Mouse (Mus musculus) megakaryocyte-erythroid progenitor cell, adult 5-6 weeks (primary cell): ENCODE measurements around the gene Sh2b1. TPM values are rescaled to one million over a fixed set of nuclear protein-coding genes. Genes with fewer than 3 reads are reported as not detected.

Source experiments
- ATAC-seq: replicated peaks from 2 replicates; pipeline ENCODE4 v1.8.0; 2016; ENCODE audit warnings: mild to moderate bottlenecking, inconsistent platforms; ENCODE audit not compliant: severe bottlenecking, poor library complexity, low FRiP score, low TSS enrichment
- total RNA-seq, 2 experiments: library from RNA; stranded (forward) in 1 of 2; stranded (reverse) in 1 of 2; fragments of 200-1000, 215-1000 nt in 1 of 2; fragments of >200 nt in 1 of 2; fragmentation: Nextera tagmentation in 1 of 2; gene quantifications; 2 replicates each; pipeline ENCODE4 v1.2.3; 2014 to 2017

The Sh2b1 gene
- total RNA-seq (2014; fragmentation: Nextera tagmentation) (24.8 and 49.2 TPM in 2 replicates), total RNA-seq (2017) (11.7 and 11.9 TPM in 2 replicates)

DNA sequence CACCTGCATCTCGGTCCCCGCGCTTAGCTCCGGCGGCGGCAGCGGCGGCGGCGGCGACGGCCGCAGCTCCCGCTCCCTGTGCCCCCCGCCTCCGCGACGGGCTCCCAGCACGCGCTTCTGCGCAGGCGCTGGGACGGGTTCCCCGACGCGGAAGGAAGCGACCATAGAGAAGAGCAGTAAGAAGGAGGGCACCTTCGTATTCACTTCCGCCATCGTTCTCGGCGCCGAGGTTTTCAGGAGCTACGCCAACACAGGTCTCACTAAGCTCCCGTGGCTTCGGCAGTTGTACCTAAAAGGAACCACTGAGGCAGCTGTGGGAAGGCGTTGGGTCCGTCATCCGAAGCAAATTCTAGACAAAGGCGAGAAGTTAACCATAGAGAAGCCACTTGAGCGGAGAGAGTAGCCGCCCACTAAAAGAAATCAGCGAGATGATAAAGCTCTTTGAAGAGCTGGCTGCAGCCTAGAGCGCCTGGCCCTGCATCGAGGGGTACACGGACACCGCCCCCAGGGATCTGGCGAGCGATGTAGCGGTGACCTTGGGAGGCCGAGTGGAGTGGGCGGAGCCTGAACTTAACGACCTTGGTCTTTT, at the start of gene Sh2b1:
Sh2b1 (minus strand) TSS at position 432 of the 589 bp plus-strand sequence.
- peak; percentile 78 for ATAC-seq

DNA sequence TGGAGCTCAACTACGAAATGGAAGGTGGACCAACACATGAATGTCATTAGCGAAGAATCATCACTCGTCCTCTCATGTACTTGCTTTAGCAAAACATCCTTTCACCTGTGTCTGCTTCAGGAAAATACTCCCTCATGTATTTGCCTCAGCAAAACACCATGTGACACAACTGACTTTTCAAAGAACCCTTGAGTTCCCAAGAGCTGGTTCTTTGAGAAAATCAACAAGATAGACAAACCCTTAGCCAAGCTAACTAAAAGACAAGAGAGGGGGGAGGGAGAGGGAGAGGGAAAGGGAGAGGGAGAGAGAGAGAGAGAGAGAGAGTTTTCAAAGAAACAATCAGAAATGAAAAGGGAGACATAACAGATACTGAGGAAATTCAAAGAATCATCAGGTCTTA, 48.1 kb upstream of the Sh2b1 start:
- no peak for ATAC-seq

DNA sequence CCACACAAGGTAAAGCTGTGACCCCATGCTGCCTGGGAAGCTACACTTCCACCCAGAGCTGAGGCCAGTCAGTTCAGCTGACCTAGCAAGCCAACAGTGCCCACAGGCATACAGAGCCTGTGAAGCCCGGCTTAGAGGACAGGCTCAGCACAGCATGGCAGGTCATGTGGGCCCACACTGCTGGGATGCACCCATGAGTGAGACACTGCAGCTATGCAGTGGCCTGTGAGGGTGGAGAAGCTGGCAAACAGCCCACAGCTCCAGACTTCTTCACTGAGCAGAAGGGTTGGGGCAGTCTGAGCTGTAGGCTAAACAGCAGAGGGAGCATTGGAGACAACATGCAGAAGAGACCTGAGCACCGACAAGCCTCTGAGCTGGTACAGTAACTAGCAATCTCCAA, 44.3 kb upstream of the Sh2b1 start:
- ATAC-seq: peak; percentile 81

DNA sequence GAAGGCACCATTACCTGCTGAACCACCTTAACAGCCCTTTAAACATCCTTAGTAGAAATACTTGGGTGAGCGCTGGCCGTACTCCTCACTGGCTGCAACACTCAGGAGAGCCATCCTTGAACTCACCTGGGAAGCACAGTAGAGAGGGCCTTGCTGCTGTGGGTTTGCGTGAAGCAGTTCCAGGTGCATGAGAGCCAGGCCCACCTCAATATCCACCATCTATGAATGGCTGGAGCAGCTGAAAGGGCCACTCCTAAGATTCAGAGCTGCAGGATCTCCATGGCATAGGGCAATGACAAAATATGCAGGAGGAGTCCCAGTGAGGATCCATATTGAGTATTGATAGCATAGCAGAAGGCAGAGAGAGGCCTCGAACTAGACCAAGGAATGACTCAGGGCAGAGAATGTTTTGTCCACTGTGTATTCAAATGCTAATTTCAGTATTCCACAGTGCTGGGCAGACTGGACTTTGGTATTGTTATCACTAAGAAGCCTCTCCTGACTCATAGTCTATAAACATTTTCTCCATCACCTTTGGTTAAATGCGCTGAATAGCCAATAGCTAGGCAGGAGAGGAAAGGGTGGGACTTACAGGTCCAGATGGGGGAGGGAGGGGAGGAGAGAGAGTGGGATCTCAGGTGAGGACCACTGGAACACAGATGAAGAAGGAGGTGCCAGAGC, 43.2 kb upstream of the Sh2b1 start:
- no peak for ATAC-seq

DNA sequence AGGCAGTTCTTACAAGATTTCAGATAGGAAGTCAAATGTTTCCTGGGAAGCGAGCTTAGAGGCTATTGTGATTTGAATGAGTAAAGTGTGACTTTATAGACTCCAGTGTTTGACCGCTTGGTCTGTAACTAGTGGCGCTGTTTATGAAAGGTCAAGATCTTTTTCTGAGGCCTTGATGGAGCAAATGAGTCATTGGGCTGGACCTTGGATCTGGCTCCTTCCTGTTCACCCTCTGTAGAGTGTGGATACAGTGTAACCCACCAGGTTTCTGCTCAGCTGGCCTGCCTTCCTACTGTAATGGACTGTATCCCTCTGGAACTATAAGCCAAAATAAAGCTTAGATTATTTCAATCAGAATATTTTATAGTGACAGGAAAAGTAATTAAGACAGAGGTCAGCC, 36.1 kb upstream of the Sh2b1 start:
- no peak for ATAC-seq

DNA sequence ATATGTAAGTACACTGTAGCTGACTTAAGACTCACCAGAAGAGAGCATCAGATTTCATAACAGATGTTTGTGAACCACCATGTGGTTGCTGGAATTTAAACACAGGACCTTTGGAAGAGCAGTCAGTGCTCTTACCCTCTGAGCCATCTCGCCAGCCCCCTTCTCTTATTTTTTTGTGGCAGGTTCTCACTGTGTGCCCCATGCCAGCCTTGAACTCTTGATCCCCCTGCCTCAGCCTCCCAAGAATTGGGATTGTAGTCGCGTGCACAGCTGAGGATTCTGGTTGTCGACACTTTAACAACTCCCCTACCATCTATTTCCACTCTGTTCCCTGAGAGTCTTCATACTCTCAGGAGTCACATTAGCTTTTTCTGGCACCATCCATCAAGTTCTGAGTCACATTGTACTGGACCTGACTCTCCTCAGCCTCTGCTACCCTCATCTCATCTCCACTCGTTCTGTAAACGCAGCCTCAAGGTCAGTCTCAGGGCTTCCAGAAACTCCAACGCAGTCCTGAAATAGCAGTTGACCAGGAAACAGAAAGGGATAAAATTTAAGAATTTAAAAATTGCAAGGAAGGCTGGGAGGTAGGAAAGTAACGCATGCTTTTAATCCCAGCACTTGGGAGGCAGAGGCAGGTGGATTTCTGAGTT, 32.0 kb upstream of the Sh2b1 start:
- ATAC-seq: no peak

DNA sequence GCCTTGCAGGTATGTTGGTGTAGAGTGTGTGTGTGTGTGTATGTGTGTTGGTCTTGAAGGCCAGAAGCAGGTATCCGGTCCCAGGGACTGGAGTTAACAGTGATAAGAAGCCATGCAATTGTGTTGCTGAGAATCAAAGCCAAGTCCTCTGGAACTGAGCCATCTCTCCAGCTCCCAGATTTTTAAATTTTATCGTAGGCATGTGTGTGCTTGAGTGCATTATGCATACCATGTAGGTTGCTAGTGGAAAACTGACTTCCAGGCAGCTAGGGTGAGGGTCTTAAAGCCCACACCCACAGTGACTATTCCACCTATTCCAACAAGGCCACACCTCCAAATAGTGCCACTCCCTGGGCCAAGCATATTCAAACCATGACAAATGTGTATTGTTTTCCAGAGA, 29.7 kb upstream of the Sh2b1 start:
- no peak for ATAC-seq

DNA sequence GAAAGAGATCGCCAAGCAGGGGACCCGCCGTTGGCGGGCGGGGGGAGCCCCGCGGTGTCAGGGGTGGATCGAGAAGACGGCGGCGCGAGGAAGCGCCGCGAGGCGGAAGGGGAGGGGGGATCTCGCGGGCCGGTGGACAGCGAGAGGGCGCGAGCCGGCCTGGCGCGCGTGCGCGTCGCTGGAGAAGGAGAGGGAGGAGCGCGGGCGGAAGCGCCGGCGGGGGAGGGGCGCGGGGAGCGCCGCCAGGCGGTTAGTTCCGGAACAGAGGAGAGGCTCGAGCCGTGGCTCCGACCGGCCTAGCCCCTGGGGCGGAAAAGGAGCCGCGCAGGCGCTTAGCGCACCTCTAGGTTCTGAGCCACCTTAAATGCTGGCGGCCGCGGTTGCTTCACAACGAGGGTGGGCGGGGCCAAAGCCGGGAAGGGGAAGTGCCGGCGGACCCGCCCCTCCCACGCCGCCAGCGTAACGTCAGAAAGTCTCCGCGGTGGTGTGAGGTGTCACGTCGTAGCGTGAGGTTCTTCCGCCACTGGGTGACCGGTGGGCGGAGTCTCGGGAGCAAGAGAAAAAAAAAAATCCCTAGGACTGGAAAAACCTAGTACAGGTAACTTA, 28.2 kb upstream of the Sh2b1 start, which contains the start of gene Atxn2l:
Atxn2l (minus strand) TSS at position 165 of the 606 bp plus-strand sequence.
- peak; percentile 73 for ATAC-seq

DNA sequence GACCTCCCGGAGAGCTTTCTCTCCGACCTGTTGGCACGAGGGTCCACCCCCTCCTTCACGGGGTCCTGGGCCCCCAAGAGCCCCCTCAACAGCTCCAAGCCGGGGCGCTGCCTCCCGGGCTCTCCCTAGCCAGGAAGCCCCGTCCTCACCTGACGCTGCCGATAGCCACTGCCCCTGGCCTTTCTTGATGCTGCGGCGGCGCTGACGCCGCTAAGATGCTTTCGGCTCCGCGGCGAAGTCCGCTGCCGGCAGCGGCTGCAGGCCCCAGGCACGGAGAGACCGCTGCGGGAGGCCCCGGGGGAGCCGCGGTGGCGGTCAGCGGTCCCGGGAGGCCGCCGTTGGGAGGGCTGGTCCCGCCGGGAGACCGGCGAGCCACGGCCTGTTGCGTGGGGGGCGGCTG, 27.5 kb upstream of the Sh2b1 start:
- ATAC-seq: peak; percentile 3; the same call in 1 of the 2 replicates

DNA sequence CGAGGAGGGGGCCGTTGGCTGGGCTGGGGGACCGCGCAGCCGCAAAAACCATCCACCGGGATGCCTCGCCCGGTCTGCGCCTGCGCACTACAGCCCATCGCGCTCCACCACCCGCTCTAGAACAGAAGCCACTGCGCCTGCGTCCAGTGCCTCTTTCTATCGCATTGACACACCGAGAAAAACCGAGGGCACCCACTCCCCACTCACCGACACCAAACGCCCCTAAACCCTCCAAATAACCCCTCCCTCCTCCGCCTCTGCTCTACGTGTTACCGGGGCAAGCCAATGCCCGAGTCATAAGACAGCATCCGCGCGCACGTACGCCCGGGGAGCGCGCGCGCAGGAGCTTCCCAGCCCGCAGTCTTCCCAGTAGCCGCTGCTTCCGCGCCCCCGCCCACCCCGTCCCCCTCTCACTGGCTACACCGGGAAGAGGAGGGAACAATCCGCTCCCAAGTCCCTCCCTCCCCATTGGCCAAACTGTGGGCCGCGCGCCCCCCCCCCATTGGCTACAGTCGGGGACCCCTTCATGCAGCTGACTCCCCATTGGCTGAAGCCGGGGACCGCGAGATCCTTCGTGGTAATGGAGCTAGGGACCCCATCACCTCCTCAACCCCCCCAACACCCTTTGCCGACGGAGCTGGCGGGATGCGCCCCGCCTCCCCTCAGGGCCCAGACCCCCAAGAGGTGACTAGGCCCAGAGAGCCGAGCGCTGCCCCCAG, 27.0 kb upstream of the Sh2b1 start:
- peak; percentile 78 for ATAC-seq

DNA sequence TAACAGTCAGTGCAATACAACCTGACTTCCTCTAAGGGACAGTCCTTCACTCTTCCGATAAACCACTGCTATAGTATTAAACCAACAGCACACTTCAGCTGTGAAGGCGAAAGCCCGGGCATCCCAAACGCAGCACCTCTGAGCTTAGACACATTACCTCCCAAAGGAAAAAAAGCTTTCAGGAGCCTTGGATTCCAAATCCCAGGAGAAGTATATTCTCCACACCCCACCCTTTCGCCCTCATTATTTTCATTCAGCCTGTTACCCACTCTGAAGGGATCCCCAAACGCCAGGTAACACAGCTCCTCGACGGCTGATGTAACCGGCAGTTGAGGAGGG, 26.4 kb upstream of the Sh2b1 start:
- ATAC-seq: no peak

DNA sequence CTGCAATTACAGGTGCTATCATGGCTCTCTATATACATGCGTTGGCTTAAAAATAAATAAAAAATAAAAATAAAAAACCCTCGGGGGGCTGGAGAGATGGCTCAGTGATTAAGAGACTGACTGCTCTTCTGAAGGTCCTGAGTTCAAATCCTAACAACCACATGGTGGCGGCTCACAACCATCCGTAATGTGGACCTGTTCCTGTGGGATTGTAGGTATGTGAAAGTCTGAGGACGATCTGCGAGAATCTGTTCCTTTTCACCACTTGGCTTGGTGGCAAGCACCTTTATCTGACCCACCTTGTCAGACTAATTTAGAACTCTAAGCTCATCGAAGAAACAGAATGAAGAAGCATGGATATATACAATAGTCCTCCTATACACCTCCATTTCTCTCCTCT, 24.2 kb upstream of the Sh2b1 start:
- ATAC-seq: no peak

DNA sequence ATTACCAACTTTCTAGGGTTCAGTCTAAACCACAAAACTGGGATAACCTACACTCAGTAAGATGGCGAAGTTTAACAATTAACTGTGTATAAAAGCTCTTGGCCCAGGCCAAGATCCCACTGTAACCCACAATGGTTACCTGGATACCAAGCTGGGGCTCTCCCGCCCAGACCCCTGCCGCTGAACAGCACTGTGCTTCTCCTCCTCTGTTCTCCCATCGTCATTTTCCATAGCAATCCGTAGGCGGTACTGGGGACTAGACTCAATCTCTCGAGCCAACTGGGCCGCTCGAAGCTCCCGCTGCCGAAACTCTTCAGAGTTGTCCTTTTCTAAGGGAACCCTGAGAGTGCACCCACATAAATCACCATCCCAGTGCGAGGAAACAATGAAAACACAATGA, 22.7 kb upstream of the Sh2b1 start:
- ATAC-seq: no peak

DNA sequence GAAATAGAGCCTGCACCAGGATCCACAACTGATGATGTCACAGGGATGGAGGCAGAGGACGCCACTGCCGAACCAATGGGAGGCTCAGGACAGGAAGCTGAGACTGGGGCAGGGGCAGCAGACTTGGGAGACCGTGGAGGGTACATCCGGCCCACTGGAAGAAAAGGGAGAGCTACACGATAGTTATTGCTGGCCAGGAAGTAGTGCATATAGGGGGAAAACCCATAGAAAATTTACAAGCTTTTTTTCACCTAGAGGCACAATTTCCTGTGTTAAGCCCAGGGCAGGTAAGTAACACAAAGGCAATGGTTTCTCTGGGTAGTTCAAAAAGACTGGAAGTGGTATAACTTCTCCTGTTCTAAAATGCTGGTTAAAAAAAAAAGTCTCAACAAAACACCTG, 21.3 kb upstream of the Sh2b1 start:
- ATAC-seq: no peak

DNA sequence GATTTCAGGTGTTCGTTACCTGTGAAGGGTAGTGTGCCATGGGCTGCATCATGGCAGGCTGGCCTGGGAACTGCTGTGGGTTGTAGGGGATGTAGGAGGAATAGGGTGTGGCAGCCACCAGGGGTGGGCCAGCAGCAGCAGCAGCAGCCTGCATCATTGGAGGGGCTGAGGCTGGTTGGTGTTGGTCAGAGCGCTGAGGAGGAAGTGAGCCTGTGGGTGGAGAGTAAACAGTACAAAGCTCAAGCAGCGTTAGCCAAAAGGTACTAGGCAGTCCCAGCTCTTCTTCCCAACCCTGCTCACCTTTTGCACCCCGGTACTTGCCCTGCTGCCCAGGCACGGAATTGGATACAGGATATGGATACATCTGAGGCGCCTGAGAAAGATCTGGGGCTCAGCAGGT, 18.9 kb upstream of the Sh2b1 start:
- ATAC-seq: no peak

DNA sequence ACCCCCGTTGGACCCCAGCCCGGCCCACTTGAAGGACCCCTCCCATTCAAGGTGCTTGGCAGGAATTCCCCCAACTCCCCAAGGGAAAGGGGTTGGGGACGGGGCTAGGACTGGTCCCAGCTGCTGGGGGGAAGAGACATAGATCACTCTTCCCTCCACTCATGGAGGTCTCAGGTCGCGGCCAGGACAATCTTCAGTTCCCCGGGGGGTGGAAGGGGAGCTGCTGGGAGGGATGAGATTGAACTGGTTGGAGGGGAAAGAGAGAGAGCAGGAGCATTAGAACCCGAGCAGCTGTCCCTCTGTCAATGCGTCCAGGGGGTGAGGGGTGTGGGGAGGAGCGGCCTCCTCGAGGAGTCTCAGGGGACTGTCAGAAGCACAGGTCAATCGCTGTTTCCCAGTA, 16.7 kb upstream of the Sh2b1 start:
- ATAC-seq: no peak

DNA sequence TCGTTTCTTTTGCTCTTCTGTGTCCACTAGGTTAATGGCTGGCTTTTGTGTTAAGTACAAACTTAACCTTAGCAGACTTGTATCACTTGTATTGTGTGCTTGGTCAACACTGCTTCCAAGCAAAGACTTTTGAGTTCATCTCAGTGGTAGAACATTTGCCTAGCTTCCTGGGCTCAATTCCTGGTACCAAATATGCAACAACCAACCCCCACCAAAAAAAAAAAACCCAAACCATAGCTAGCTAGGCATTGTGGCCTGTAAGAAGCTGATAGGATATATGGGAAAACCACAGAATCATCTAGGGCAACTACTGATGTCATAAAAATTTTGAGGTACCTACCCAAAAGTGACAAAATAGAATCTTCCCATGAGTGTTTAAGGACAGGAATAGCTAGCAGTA, 15.8 kb upstream of the Sh2b1 start:
- ATAC-seq: no peak

DNA sequence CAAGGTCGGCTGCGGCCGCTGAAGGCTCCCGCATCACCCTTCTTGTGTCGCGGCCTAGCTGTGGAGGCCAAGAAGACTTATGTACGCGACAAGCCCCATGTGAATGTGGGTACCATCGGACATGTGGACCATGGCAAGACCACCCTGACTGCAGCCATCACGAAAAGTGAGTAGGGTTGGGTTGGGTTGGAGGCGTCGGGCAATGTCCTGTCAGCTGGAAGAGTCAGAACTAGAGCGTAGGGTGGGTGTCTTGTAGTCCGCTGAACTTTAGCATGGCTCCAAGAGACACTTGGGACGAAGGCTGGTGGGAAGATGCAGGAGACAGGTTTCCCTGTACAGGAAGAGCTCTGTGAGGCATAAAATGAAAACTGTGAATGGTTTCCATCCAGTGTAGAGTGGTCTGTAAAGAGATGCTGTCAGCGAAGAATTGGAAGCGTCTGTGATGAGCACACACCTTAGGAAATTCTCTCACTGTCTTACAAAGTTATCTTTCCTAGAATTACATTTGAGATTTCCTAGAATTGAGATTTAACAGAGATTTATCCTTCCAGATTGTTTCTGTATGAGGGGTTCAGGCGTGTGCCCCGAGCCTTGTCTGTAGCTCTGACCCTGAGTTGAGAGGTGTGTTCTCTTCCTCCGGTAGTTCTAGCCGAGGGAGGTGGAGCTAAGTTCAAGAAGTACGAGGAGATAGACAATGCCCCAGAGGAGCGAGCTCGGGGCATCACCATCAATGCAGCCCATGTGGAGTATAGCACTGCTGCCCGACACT, 12.6 kb upstream of the Sh2b1 start:
- ATAC-seq: 0 out of 2 replicates have a peak, but pooled peaks have one; percentile 28

DNA sequence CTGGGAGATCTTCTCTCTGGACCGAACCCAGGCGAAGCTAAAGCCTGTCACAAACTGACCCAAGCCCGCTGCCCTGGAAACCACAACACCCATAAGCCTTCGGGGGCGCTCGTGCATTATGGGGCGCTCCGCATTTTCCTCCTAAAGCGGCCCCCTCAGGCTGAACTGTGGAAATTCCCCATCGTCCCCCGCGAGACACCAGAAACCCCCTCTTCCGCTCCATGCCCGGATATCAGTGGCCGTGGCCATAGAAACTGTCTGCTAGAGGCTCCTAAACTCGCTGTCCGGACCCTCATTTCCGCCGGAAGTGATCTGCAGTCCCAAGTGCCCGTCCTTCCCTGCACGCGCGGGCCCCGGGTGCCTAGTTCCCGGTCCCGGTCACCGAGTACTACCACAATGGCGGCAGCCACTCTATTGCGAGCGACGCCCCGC, 11.8 kb upstream of the Sh2b1 start, which contains the start of gene Tufm:
Tufm (plus strand) TSS at position 310 of the 432 bp plus-strand sequence.
- ATAC-seq: peak; percentile 88
